Mouse (Mus musculus) retina, postnatal 7 days (tissue): ENCODE results near the gene Lins1.
A peak's percentile ranks its signal among the peaks of the same experiment; 100 is the strongest.

ENCODE experiments used
- DNase-seq: peaks from one replicate; pipeline ENCODE4 v3.0.0-alpha.2; 2012; ENCODE audit warnings: low read depth, low spot score

Gene Lins1

GRCm38 (mm10) chr7:66689620-66690360 is at the start of gene Lins1:
Lins1 (plus strand) TSS chr7:66689889.
- peak; percentile 99 for DNase-seq

DNA sequence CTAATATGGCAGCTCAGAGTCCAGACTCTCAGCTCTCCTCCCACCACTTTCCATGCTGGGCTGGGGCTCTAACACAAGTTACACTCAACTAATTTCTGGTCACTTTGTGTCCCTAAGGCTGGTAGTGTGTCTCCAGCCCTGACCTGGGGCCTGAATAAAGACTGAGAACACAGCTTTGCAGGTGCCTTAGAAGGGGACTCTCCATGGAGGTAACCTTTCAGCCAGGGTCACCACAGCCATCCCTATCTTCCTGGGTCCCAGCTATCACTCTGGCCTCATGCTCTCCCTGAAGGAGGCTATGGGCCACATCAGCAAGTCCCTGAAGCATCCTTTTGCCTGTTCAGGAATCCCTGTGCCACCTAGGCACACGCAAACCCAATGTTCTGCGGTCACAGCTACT is 44.0 kb upstream of the Lins1 start:
- DNase-seq, result no peak

- no peak for DNase-seq
Observed at GRCm38 (mm10) chr7:66649181-66649580, 40.5 kb upstream of the Lins1 start.

- DNase-seq, result no peak
Observed at GRCm38 (mm10) chr7:66650883-66651282, 38.8 kb upstream of the Lins1 start.

GRCm38 (mm10) chr7:66652216-66652615 is 37.5 kb upstream of the Lins1 start:
- no peak for DNase-seq

DNA sequence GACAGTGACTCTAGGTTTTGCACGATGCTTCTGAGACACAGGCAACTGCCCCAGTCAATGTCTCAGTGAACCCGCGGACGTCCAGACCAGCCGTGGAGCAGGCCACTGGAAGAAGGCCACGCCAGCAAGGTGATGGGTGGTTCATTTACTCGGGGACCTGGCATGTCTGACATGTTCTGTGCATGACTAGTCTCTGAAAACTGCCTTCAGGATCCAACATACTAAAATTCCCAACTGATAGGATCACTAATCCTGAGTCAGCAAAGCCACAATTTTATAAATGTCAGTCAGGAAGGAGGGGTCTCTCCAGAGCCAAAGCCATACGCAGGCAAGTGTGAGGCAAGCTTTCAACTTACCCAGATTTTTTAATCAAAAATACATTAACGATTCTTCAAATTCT is 36.1 kb upstream of the Lins1 start:
- DNase-seq, result no peak

DNA sequence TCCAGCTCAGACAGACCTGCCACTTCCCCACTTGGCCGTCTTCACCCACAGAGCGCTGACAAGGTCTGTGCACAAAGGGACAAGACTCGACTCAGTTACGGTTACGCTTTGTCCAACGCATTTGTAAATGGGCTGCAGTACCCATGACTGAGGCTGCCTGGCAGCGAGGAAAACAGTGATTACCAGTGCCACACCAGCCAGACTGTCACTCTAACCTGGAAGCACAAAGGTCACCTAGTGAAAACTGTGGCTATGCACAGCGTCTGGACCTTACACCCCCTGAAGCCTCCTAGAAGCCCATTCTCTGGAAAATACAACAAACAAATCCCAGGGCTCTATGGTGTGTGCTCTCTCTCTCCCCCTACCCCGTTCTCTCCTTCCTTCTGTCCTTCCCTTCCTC is 34.2 kb upstream of the Lins1 start:
- DNase-seq, result no peak

- DNase-seq, result no peak
Observed at GRCm38 (mm10) chr7:66660291-66660690, 29.4 kb upstream of the Lins1 start.

DNA sequence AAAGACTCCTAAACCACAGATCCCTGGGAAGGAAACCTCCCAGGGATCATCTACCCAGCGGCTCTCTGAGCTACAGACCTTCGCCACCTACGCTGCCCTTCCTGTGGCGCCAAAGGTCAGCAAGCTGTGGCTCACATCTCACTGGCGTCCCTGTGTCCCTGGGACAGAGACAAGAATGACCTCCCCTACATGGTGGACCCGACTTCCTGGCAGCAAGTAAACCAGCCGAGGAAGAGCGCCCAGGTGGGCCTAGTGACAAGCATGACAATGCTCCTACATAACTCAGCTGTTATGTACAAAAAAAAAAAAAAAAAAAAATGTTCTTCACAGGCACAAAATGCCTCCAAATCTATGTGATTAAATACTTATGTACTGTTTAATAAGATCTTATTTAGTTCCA is 28.7 kb upstream of the Lins1 start:
- no peak for DNase-seq

DNA sequence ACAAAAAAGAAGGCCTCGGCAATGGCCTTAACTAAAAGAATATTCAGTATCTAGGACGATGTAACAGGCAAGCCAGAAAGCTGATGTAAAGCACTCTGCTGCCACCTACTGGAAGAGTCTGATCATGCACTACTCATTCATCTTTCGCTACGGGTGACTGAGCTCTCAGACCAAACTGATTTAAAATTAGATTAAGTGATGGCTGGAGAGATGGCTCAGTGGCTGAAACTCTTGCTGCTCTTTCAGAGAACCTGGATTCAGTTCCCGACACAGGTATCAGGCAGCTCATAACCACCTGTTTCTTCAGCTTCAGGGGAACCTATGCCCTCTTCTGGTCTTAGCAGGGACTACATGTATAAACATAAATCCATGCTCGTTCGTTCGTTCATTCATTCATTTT is 28.1 kb upstream of the Lins1 start:
- DNase-seq, result peak; percentile 74

GRCm38 (mm10) chr7:66663548-66663947 is 26.1 kb upstream of the Lins1 start:
- no peak for DNase-seq

DNA sequence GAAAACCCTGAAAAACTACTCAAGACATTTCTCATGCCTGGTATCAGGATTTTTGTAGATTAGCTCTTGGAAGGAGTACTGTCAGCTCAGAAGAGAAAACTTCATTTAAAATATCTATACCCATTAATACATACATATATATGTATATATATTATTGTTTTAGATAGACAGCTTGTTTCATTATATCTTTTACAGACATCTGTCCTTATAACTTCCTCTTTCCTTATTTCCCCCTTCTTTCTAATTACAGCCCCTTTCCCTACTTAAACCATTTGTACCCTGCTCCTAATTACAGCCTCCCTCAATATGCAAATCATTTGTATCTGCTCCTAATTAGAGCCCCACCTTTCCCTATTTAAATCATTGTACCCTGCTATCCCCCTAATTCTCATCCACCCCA is 22.6 kb upstream of the Lins1 start:
- DNase-seq, result no peak

DNA sequence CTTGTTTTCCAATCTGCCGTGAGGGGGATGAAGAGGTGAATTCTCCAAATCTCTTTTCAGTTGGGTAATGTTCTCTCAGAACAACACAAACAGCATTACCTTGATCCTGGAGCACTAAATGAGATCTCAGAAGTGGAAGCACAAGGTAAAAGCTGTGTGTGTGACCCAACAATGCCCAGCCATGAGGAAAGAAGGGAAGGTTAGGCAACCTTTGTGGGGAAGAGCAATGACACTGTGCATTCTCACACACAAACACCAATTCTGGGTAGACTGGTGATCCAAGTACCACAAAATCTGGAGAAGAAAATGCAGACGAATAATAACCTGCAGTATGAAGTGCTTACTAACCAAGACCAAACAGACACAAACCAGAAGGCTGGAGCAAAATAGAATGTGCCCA is 13.9 kb upstream of the Lins1 start:
- no peak for DNase-seq

DNA sequence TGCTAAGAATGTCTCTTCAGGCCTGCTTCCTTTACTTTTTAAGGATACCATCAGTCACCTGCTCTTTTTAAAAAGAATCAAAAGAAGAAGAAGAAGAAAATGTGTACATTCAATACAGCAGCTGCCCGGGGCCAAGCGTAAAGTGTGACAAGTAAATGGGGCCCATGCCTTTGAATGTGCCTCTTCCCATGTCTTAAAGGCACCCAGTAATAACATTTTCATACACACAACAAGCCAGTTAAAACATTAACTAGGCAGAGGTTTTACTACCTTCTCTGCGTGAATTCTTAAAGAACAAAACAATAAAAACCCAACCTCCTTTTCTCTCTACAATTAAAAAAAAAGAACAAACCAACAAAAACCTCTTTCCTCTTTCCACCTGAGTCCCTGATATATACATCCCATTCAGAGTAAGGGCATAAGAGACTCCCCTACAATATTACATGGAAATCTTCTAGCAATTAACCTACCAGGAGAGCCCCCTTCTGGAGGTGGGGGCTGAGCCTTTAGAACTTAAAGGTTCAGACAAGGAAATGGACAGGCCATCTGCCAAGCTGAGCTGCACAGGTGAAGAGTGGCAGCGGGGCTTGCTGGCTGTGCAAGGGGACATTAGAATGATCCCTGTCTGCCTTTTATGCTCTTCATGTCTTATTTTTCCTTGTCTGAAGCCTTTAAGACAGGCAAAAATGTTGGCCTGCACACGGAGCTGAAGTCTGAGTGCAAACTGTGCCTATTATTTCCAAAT is 7.4 kb upstream of the Lins1 start:
- DNase-seq, result no peak

GRCm38 (mm10) chr7:66688721-66689120 is 968 bp upstream of the Lins1 start:
- DNase-seq, result no peak

DNA sequence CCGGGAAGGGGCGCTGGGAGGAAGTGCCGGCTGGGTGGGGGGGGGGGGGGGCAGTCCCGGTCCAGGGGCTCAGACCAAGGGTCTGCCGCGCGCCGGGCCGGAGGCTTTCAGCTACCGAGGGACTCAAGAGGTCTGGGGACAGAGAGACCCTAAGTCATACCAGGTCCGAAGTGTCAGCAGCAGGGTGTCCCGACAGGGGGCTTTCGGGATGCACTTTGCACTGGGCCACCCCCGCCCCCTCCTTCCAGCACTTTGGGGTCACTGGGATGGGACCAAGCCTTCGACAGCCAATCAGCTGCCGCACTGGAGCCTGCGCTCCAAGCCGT is 432 bp upstream of the Lins1 start, which contains the start of gene Asb7:
Asb7 (minus strand) TSS at position 303 of the 326 bp plus-strand sequence.
- no peak for DNase-seq

DNA sequence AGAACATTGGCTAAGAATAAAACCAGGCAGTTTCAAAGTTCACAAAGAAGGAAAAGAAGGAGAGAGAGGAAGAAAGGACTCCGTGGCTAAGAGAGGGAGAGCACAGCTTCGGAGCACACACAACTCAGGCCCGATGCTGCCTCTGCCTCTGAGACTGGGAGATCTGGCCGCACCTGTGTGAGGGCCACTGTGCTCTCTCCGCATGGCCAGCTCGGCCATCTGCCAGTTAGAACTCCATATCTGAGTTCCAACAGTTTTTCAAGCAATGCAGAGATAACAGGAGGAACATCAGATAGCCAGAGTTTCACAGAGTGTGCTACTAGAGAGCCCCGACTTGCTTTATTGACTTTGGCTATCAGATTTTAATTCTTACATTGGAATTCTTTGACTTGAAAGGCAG is 4.8 kb downstream of the Lins1 start:
- DNase-seq, result no peak

GRCm38 (mm10) chr7:66702721-66703120 is 13.0 kb downstream of the Lins1 start:
- DNase-seq, result no peak

DNA sequence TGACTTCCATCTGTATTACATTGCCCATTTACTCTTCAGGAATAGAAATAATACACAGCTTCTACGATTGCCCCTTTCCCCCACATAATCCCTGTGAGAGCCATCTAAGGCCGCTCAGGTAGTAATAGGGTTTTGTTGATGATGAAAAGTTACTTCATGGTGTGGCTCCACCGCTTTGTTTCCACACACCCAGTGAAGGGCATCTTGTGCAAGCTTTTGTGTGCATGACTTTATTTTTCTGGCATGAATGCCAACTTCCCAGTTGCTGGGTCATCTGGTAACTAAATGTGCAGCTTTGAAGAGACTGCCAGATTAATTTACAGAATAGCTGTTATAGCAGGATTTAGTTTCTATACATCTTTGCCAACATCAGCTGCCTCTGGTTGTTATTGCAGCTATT is 14.9 kb downstream of the Lins1 start:
- no peak for DNase-seq

GRCm38 (mm10) chr7:66711166-66711565 is 21.5 kb downstream of the Lins1 start:
- no peak for DNase-seq

DNA sequence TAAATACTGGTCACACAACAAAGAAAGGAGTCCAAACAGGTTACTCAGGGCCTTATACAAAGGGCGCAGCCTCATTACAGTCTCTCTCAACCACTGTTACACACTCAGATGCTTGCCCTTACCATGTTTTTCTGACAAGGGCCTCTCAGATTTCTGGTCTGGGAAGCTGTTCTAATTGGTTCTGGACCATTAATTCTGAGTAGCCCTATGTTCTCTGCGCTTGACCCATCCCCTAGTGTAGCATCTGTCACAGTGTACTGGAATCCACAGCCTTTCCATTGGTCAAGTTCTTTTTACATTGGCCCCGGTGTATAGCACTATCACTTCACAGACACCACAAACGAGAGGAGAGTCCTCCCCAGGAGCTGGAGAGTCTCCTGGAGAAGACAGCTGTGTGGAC is 34.8 kb downstream of the Lins1 start:
- no peak for DNase-seq

- no peak for DNase-seq
Observed at GRCm38 (mm10) chr7:66724954-66725353, 35.3 kb downstream of the Lins1 start.

GRCm38 (mm10) chr7:66728072-66728471 is 38.4 kb downstream of the Lins1 start:
- no peak for DNase-seq
